Mouse (Mus musculus): Measurements from ENCODE around the gene Rhbdf2. TPM values are rescaled to one million over a fixed set of nuclear protein-coding genes. Genes with fewer than 3 reads are reported as not detected.
A peak's percentile ranks its signal among the peaks of the same experiment; 100 is the strongest.
"Not testable (repeated sequence)": the region's sequence is repeated elsewhere in the genome, so short reads cannot be mapped to it uniquely, and the experiment has no call there.

Rhbdf2 gene
- polyA plus RNA-seq, 1 experiment from 2014 or later: 13.5 TPM

DNA sequence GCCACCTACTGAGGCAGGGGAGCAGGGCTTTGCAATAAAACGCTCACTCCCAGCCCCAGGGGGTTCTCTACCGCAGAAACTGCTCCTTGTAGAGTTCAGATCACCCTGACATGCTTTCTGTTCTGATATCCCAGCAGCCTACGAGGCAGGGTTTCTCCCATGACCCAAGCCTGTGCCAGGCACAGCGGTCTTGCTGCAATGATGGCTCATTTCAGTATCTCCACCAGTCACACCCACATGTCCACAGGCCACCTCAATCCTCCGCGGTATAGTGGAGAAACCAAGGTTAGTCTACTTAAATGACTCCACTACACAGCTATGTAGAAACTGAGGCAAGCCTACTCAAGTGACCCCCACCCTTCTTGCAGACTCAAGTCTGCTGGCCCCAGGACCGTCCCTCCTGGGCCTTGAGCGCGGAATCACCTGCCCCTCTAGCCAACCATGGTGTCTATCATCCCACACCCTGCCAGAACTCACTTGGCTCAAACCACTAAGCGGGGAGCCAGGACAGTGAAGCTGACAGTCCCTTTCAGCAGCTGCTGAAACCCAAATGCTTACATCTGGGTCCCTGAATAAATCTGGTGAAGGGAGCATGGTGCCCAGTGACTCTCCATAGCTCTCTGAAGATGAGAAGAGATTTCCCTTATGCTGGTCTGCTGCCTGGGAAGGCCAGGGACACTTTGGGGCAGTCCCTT, 6.1 kb downstream of the Rhbdf2 start:
- Histone ChIP-seq H3K4me2 (peak overlapping the region; percentile 82), H3K4me3 (no peak overlapping the region), H3K36me3 (no peaks in the 10 kb centered on the region), H3K9ac (no peak overlapping the region), H3K9me3 (no peaks in the 10 kb centered on the region), H3K27me3 (no peaks in the 10 kb centered on the region), H3K4me1 (peaks cover 89% of the 10 kb centered on the region), H3K27ac (peak overlapping the region; percentile 90)
- WGBS: 57% methylated on average over 10 of the region's 10 CpGs
- peak; percentile 20 for ATAC-seq (ENCODE audit: borderline replicate concordance, extremely low read depth, low FRiP score, low TSS enrichment)

DNA sequence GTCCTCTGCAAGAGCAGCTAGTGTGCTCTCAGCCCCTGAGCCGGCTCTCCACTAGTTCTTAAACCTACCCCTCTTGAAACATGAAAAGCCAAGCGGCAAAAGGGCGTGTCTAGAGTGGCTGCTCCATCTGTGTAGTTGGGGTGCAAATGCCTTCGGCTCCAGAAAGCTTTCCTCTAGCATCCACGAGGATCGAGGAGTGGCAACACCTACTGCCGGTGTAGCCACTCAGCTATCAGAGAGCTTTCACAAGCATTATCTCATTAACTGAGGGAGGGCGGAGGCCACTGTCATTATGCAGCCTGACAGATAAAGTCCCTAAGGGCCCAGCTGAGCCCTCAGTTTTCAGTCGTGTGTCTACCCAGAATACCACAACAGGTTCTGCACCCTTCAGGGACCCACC, 6.7 kb downstream of the Rhbdf2 start:
- Histone ChIP-seq H3K9ac (no peak overlapping the region), H3K4me1 (peaks cover 94% of the 10 kb centered on the region), H3K4me3 (no peak overlapping the region), H3K36me3 (no peaks in the 10 kb centered on the region), H3K27me3 (no peaks in the 10 kb centered on the region), H3K9me3 (no peaks in the 10 kb centered on the region), H3K27ac (peak overlapping the region; percentile 90), H3K4me2 (peak overlapping the region; percentile 82; the same call in 1 of the 2 replicates)
- WGBS: 24% methylated on average over 9 of the region's 9 CpGs
- ATAC-seq (ENCODE audit: borderline replicate concordance, extremely low read depth, low FRiP score, low TSS enrichment): no peak

DNA sequence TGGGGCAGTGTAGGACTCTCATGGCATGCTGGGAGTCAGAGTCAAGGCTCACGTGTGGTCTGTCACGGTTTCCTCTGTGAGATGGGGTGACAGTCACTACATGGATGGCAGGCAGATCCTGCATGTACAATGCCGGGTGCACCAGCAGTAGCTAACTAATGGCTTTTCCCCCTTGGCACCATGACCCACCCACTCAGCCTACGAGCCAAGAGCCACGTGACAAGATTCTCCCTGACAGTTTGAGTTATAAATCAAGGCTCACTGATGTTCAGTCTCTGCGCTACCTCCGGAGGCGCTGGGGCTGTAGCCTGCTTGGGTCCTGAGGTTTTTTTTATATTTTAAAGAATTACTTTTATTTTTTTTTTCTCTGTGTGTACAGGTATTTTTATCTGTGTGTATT, 7.3 kb downstream of the Rhbdf2 start:
- WGBS: 42% methylated on average over 8 of the region's 8 CpGs
- H3K27ac ChIP-seq: peak overlapping the region; percentile 90
- ATAC-seq (ENCODE audit: borderline replicate concordance, extremely low read depth, low FRiP score, low TSS enrichment): no peak
- H3K9ac ChIP-seq: no peak overlapping the region
- H3K9me3 ChIP-seq: no peaks in the 10 kb centered on the region
- 0 out of 2 replicates have a peak overlapping the region, but pooled peaks have one; percentile 82 for H3K4me2 ChIP-seq
- no peak overlapping the region for H3K4me3 ChIP-seq
- no peaks in the 10 kb centered on the region for H3K27me3 ChIP-seq
- no peaks in the 10 kb centered on the region for H3K36me3 ChIP-seq
- peaks cover 93% of the 10 kb centered on the region for H3K4me1 ChIP-seq

DNA sequence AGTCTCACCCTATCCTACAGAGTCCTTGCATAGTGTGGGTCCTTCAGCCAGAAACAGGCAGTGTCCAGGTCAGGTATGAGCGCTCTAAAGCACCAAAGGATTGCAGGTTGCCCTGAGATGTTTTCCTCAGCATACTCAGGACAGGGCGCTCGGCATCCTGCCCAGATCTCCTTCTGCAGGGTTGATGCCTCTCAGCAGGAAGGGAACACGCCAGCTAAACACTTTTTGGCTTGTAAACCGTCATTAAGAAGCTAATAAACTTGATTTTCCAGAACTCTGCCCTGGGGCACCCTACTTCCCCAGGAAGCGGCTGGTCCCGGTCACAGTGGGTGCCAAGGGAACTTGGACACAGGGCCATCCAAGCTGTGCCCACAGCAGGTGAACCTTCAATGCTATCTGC, 7.7 kb downstream of the Rhbdf2 start:
- no peaks in the 10 kb centered on the region for H3K9me3 ChIP-seq
- no peak overlapping the region for H3K9ac ChIP-seq
- no peaks in the 10 kb centered on the region for H3K27me3 ChIP-seq
- ATAC-seq (ENCODE audit: borderline replicate concordance, extremely low read depth, low FRiP score, low TSS enrichment): no peak
- H3K4me3 ChIP-seq: no peak overlapping the region
- H3K27ac ChIP-seq: peak overlapping the region; percentile 90
- H3K4me1 ChIP-seq: peaks cover 92% of the 10 kb centered on the region
- no peaks in the 10 kb centered on the region for H3K36me3 ChIP-seq
- H3K4me2 ChIP-seq: no peak overlapping the region
- WGBS: 75% methylated on average over 7 of the region's 7 CpGs

DNA sequence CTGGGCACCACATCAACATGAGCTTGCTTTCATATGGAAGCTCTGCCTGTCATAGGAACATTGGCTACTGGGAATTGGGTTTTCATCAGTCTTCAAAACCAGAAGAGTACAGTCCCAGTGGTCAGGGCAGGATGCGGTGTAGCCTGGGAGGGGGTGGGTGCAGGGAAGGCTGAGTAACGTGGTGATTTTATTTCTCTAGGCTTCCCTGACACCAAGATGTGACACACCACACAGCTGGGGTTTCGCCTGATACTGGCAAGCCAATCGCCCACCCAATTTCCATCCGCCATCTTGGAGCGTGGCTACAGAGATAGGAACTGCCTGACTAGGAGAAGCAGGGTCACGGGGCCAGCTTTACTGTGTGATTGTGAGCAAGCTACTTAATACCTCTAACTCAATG, 8.2 kb downstream of the Rhbdf2 start:
- Histone ChIP-seq H3K9ac (no peak overlapping the region), H3K27ac (no peak overlapping the region), H3K9me3 (no peaks in the 10 kb centered on the region), H3K4me3 (no peak overlapping the region), H3K36me3 (no peaks in the 10 kb centered on the region), H3K4me1 (peaks cover 89% of the 10 kb centered on the region), H3K4me2 (no peak overlapping the region), H3K27me3 (no peaks in the 10 kb centered on the region)
- WGBS: 87% methylated on average over 7 of the region's 7 CpGs
- no peak for ATAC-seq (ENCODE audit: borderline replicate concordance, extremely low read depth, low FRiP score, low TSS enrichment)

DNA sequence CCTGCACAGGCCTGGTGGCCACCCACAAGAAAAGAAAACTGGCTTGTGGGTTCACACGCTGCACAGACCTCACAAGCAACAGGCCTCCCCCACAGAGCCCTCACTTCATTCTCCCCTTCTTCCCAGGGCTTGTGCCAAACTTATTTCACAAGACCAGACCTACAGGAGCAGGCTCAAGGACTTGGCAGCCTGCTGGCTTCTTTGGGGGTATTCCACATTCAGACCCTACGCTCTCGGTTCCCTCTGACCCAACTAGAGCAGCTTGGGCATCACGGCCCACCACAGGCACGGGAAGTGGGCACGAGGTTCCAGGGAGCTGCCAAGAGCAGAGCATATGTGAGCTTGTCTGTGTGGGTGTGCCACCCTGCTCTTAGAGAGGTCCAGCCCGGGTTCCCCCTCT, 9.2 kb downstream of the Rhbdf2 start:
- peaks cover 79% of the 10 kb centered on the region for H3K4me1 ChIP-seq
- no peaks in the 10 kb centered on the region for H3K36me3 ChIP-seq
- H3K27me3 ChIP-seq: no peaks in the 10 kb centered on the region
- 50% methylated on average over 7 of the region's 7 CpGs for WGBS
- peak overlapping the region; percentile 5; the same call in 1 of the 2 replicates for H3K4me2 ChIP-seq
- no peak overlapping the region for H3K4me3 ChIP-seq
- peak overlapping the region; percentile 54 for H3K27ac ChIP-seq
- no peaks in the 10 kb centered on the region for H3K9me3 ChIP-seq
- ATAC-seq (ENCODE audit: borderline replicate concordance, extremely low read depth, low FRiP score, low TSS enrichment): peak; percentile 24; the same call in 1 of the 2 replicates
- H3K9ac ChIP-seq: no peak overlapping the region

DNA sequence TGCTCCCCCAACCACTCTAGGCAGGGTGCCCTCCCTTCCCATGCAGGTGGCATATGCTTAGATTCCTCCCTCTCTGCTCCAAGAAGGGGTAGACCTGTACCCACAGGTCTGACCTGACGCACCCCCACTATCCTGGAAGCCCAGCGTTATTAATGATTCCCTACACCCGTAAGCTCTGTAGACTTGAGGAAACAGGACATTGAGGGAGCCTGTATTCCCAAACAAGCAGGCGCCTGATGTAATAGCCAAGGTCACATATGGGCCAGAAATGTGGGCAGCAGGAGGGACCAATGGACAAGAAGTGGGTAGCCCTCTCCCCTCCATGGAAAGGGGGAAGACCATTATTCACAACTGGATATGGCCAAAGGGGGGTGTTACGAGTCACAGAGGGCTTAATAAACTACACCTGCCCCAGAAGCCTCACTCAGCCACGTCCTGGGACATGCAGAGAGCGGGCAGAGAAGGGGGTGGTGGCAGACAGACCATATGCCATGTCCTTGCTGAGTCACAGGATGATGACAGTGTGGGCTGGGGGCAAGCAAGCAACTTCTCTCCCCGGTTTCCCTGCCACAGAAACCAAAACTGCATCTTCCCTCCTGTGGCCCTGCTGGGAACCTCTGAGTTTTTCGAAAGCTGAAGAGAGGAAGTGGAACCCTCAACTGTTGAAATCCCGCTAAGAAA, 10.2 kb downstream of the Rhbdf2 start:
- H3K4me1 ChIP-seq: peaks cover 69% of the 10 kb centered on the region
- no peak overlapping the region for H3K4me2 ChIP-seq
- H3K36me3 ChIP-seq: no peaks in the 10 kb centered on the region
- 67% methylated on average over 10 of the region's 10 CpGs for WGBS
- H3K9me3 ChIP-seq: no peaks in the 10 kb centered on the region
- H3K4me3 ChIP-seq: no peak overlapping the region
- peak overlapping the region; percentile 54 for H3K27ac ChIP-seq
- no peak for ATAC-seq (ENCODE audit: borderline replicate concordance, extremely low read depth, low FRiP score, low TSS enrichment)
- no peak overlapping the region for H3K9ac ChIP-seq
- no peaks in the 10 kb centered on the region for H3K27me3 ChIP-seq

DNA sequence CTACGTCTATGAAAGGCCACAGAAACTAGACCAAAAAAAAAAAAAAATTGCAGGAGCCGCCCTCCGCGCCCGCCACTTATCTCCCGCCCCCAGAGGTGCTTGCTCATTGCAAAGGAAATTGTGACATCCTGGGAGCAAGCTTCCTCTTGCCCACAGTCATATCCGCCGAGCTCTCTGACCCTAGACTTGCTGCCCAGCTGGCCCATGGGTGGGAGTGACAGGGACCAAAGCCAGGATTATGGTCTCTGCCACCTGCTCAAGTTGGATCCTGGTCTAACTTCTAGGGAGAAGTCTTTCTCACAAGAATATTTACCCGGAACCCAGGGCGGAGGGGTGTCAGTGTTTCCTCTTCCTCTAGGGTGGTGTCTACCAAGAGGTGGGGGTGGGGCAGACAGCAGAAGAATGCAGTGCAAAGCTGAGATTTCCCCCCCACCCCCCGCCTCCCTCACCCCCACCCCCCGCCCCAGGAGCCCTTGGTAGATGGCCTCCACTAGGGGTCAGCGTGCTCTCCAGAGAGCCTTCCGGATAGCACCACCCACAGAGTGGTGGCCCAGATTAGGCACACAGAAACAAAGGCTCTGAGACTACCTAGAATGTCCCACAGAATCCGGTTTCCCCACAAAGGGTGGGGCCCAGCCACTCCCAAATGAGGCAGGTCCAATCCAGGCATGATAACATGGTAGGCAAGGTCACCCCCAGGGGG, 10.9 kb downstream of the Rhbdf2 start:
- WGBS: 28% methylated on average over 15 of the region's 15 CpGs
- H3K9ac ChIP-seq: no peak overlapping the region
- peak; percentile 25; the same call in 1 of the 2 replicates for ATAC-seq (ENCODE audit: borderline replicate concordance, extremely low read depth, low FRiP score, low TSS enrichment)
- peak overlapping the region; percentile 34 for H3K4me2 ChIP-seq
- H3K9me3 ChIP-seq: no peaks in the 10 kb centered on the region
- peak overlapping the region; percentile 56 for H3K27ac ChIP-seq
- H3K27me3 ChIP-seq: no peaks in the 10 kb centered on the region
- no peaks in the 10 kb centered on the region for H3K36me3 ChIP-seq
- no peak overlapping the region for H3K4me3 ChIP-seq
- peaks cover 62% of the 10 kb centered on the region for H3K4me1 ChIP-seq

DNA sequence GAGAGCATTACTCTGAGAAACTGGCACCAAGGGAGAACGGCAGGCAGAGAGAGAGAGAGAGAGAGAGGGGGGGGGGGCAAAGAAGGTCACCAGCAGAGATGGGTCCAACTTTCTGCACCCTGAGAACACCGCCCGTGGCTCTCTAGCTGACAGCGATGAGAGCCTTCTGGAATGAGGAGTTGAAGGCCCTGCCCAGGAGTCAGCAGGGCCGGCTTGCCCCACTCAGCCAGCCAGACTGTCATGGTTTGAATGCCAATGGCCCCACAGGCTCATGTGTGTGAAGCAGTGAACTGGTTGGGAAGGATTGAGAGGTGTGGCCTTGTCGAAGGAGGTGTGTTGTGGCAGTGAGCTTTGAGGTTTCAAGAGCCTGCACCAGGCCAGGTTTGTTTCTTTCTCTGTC, 13.6 kb downstream of the Rhbdf2 start:
- WGBS: 80% methylated on average over 6 of the region's 6 CpGs
- no peak overlapping the region for H3K4me2 ChIP-seq
- H3K27me3 ChIP-seq: no peaks in the 10 kb centered on the region
- peaks cover 3% of the 10 kb centered on the region; the same call in 1 of the 2 replicates for H3K36me3 ChIP-seq
- ATAC-seq (ENCODE audit: borderline replicate concordance, extremely low read depth, low FRiP score, low TSS enrichment): no peak
- H3K27ac ChIP-seq: no peak overlapping the region
- H3K4me1 ChIP-seq: peaks cover 35% of the 10 kb centered on the region
- H3K9me3 ChIP-seq: no peaks in the 10 kb centered on the region
- H3K9ac ChIP-seq: no peak overlapping the region
- H3K4me3 ChIP-seq: no peak overlapping the region

DNA sequence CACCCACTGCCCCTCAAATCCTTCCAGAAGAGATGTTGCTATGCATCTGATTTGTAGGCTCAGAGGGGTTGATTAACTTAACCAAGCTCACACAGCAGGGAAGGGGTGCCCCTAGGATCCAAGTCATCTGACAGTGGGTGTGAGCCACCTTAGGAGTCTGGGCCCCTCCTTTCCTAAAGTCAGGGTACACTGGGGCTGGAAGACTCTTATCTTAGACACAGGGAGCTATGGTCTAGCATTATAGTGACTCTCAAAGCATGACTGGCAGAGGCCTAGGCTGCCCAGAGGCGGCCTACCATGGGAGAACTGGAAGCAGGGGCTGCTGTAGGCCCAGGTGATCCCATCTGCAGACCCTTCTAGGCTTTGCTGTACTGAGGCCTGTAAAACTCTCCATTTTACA, 14.3 kb downstream of the Rhbdf2 start:
- Histone ChIP-seq H3K4me2 (no peak overlapping the region), H3K27me3 (no peaks in the 10 kb centered on the region), H3K4me1 (peaks cover 28% of the 10 kb centered on the region), H3K27ac (no peak overlapping the region), H3K9ac (no peak overlapping the region), H3K4me3 (no peak overlapping the region), H3K9me3 (no peaks in the 10 kb centered on the region), H3K36me3 (peaks cover 6% of the 10 kb centered on the region; the same call in 1 of the 2 replicates)
- ATAC-seq (ENCODE audit: borderline replicate concordance, extremely low read depth, low FRiP score, low TSS enrichment): no peak
- WGBS: 94% methylated on average over 1 of the region's 1 CpGs

DNA sequence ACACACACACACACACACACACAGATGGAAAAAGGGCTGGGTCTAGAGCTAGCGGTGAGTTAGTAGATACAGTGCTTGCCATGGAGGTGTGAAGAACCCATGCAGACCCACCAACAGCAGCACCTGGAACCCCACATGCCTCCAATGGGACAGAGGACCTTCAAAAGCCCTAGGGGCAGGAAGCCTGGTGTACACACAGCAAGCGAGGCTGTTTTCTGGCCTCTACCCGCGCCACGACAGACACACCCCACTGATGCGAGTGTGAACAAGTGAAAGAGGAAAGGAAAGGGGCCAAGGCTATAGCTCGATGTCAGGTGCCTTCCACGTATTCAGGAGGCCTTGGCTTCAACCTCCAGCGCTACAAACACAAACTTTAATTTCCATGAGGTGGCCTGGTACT, 14.9 kb downstream of the Rhbdf2 start:
- Histone ChIP-seq H3K36me3 (peaks cover 6% of the 10 kb centered on the region; the same call in 1 of the 2 replicates), H3K27me3 (no peaks in the 10 kb centered on the region), H3K4me1 (peaks cover 23% of the 10 kb centered on the region), H3K4me2 (no peak overlapping the region), H3K4me3 (no peak overlapping the region), H3K9ac (no peak overlapping the region), H3K9me3 (no peaks in the 10 kb centered on the region), H3K27ac (no peak overlapping the region)
- 86% methylated on average over 9 of the region's 9 CpGs for WGBS
- no peak for ATAC-seq (ENCODE audit: borderline replicate concordance, extremely low read depth, low FRiP score, low TSS enrichment)

DNA sequence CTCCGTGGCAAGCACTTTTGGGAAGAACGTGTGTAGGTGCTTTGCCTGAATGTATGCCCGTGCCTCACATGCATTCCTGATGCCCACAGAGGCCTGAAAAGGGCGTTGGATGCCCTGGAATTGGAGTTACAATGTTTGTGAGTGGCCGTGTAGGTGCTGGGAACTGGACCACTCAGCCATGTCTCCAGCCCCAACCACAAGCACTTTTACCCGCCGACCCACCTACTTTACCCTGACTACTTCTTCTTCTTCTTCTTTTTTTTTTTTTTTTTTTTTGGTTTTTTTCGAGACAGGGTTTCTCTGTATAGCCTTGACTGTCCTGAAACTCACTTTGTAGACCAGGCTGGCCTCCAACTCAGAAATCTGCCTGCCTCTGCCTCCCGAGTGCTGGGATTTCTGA, 15.7 kb downstream of the Rhbdf2 start:
- H3K27me3 ChIP-seq, H3K27ac ChIP-seq: not testable (repeated sequence)

More for the DNA sequence above, 15.7 kb downstream of the Rhbdf2 start:
- H3K36me3 ChIP-seq; H3K9ac ChIP-seq; H3K4me2 ChIP-seq; H3K9me3 ChIP-seq; H3K4me3 ChIP-seq; ATAC-seq (ENCODE audit: borderline replicate concordance, extremely low read depth, low FRiP score, low TSS enrichment): not testable (repeated sequence)
- peaks cover 16% of the 10 kb centered on the region for H3K4me1 ChIP-seq
- 90% methylated on average over 9 of the region's 9 CpGs for WGBS

Measured in lung, embryonic 15.5 days (tissue).